Mouse (Mus musculus): ENCODE results near the gene Pik3cb. TPM values are rescaled to one million over a fixed set of nuclear protein-coding genes. Genes with fewer than 3 reads are reported as not detected.

Gene Pik3cb
- polyA plus RNA-seq (2017; shearing (Covaris generic)) = 8.0 TPM

GRCm38 (mm10) chr9:99140063-99140882, at the start of gene Pik3cb:
Gene Pik3cb (minus strand): TSS chr9:99140621.

GRCm38 (mm10) chr9:99035575-99035974, 104.8 kb downstream of the Pik3cb start, which contains the start of gene Gm1123:
Gene Gm1123 (minus strand): TSS chr9:99035715.

Other genes with a start within 250 kb of the Pik3cb start
- gene 7420426K07Rik, start 237.5 kb downstream of the Pik3cb start, polyA plus RNA-seq (2017; shearing (Covaris generic)) = not detected
- gene Foxl2, start 185.3 kb downstream of the Pik3cb start, polyA plus RNA-seq (2017; shearing (Covaris generic)) = not detected
- 80.0 TPM for gene Faim, start 154.2 kb downstream of the Pik3cb start, polyA plus RNA-seq (2017; shearing (Covaris generic))
- 0.99 TPM for gene Gm1123, start 104.9 kb downstream of the Pik3cb start, polyA plus RNA-seq (2017; shearing (Covaris generic))
- not detected for gene Faiml, start 96.6 kb upstream of the Pik3cb start, polyA plus RNA-seq (2017; shearing (Covaris generic))
- 14.5 TPM for gene Cep70, start 102.7 kb upstream of the Pik3cb start, polyA plus RNA-seq (2017; shearing (Covaris generic))
- gene Esyt3, start 217.9 kb upstream of the Pik3cb start, polyA plus RNA-seq (2017; shearing (Covaris generic)) = not detected